ENCODE assay signal across 8 mouse cellular contexts in genomic region chr16:25465435-25466139, GRCm38 (mm10).
DNase-seq lines count a peak whose midpoint lies in the region; ATAC-seq lines count a peak whose summit lies in the region.

No protein-coding gene starts in this region.

- intact Hi-C loops in heart, postnatal 25 days (cut with DNase I), result no loop called here

- H3K4me2 ChIP-seq in kidney, embryonic 15.5 days, result no peak overlapping the region
- H3K4me2 ChIP-seq in midbrain, embryonic 16.5 days (ENCODE audit: low read length), result no peak overlapping the region

- no peaks in the 10 kb centered on the region for H3K36me3 ChIP-seq in kidney, embryonic 15.5 days
- no peaks in the 10 kb centered on the region for H3K36me3 ChIP-seq in midbrain, embryonic 16.5 days (ENCODE audit: control insufficient read depth, insufficient read depth, low read length)

- no peaks in the 10 kb centered on the region for H3K27me3 ChIP-seq in kidney, embryonic 15.5 days
- H3K27me3 ChIP-seq in midbrain, embryonic 16.5 days (ENCODE audit: control insufficient read depth, insufficient read depth, low read depth, low read length), result no peaks in the 10 kb centered on the region

- ATAC-seq in kidney, embryonic 15.5 days (replicated peaks; ENCODE audit: low FRiP score), result no peak
- no peak for ATAC-seq in erythroid progenitor cell, adult 5-6 weeks (replicated peaks; ENCODE audit: low FRiP score, poor library complexity, severe bottlenecking)
- no peak for ATAC-seq in midbrain, embryonic 16.5 days

- peak; percentile 33 to 51 for DNase-seq in kidney, postnatal 4 days
- peak; percentile 59 for DNase-seq in forelimb bud, embryonic 11.5 days (ENCODE audit: low read depth, low spot score)
- peak; percentile 3 for DNase-seq in heart, postnatal 25 days (ENCODE audit: low spot score)
- DNase-seq in lung, adult 18-20 months, result peak; percentile 59 to 84
- peak; percentile 24 to 34 for DNase-seq in right cerebral cortex, postnatal 36 days (ENCODE audit: low spot score in 2 of 2)

- H3K4me1 ChIP-seq in kidney, embryonic 15.5 days, result 0 out of 2 replicates have a peak, but pooled peaks cover 4% of the 10 kb centered on the region
- no peaks in the 10 kb centered on the region for H3K4me1 ChIP-seq in midbrain, embryonic 16.5 days (ENCODE audit: control insufficient read depth, insufficient read depth, low read length)

- 48% methylated on average over 13 of the region's 13 CpGs for WGBS in kidney, embryonic 15.5 days
- 52% methylated on average over 13 of the region's 13 CpGs for whole genome bisulfite sequencing in midbrain, embryonic 16.5 days

- no peak overlapping the region for H3K4me3 ChIP-seq in kidney, embryonic 15.5 days (replicated peaks)
- H3K4me3 ChIP-seq in midbrain, embryonic 16.5 days (ENCODE audit: low read depth, low read length), result no peak overlapping the region

- no peak overlapping the region for H3K27ac ChIP-seq in kidney, embryonic 15.5 days
- H3K27ac ChIP-seq in midbrain, embryonic 16.5 days (ENCODE audit: low read length), result no peak overlapping the region

- H3K9ac ChIP-seq in kidney, embryonic 15.5 days, result no peak overlapping the region
- H3K9ac ChIP-seq in midbrain, embryonic 16.5 days (ENCODE audit: low read depth, low read length), result no peak overlapping the region

- H3K9me3 ChIP-seq in kidney, embryonic 15.5 days (replicated peaks), result no peaks in the 10 kb centered on the region
- H3K9me3 ChIP-seq in midbrain, embryonic 16.5 days (replicated peaks; ENCODE audit: control insufficient read depth, low read length, poor library complexity, severe bottlenecking), result no peaks in the 10 kb centered on the region

Comparison
In these comparisons a context has a peak if more than half of its experiments do, and no peak if none do; other contexts are left out.
1. DNase-seq: peak in every context shown above with its lines; median percentile 72 in lung, adult 18-20 months; 59 in forelimb bud, embryonic 11.5 days; 42 in kidney, postnatal 4 days; 29 in right cerebral cortex, postnatal 36 days; 3 in heart, postnatal 25 days.